8 mouse cellular contexts compared by ENCODE assay signal in genomic region chr5:115529742-115530446, GRCm38 (mm10). TPM values are rescaled to one million over a fixed set of nuclear protein-coding genes. Genes with fewer than 3 reads are reported as not detected.
DNase-seq lines count a peak whose midpoint lies in the region; ATAC-seq and TF ChIP-seq lines count a peak whose summit lies in the region.

No protein-coding gene starts in this region.

- peak overlapping the region; percentile 63 for H3K27ac ChIP-seq in thymus, adult 2 months (ENCODE audit: control insufficient read depth, insufficient read depth, low read length)
- peak overlapping the region; percentile 87 for H3K27ac ChIP-seq in limb, embryonic 15.5 days
- peak overlapping the region; percentile 74 for H3K27ac ChIP-seq in stomach, embryonic 14.5 days (ENCODE audit: low read length)

- TF ChIP-seq POLR2A in thymus, adult 2 months (IDR thresholded peaks at IDR 0.05; ENCODE audit: control insufficient read depth, extremely low read depth, insufficient read depth, low read length, poor library complexity) = no peak

- no peak for TF ChIP-seq CTCF in thymus, adult 2 months (IDR thresholded peaks at IDR 0.05; ENCODE audit: borderline replicate concordance, control insufficient read depth, extremely low read depth, insufficient read depth, low read length, poor library complexity)

- peak; percentile 76 for DNase-seq in cerebellum, adult 11-12 months
- no peak for DNase-seq in cerebellum, postnatal 4 days (ENCODE audit: low spot score in 2 of 2)
- no peak for DNase-seq in thymus, adult 2 months
- no peak for DNase-seq in thymus, adult 18-20 months
- no peak for DNase-seq in urinary bladder, postnatal 36 days (ENCODE audit: low spot score in 2 of 2)

- no peaks in the 10 kb centered on the region for H3K9me3 ChIP-seq in limb, embryonic 15.5 days
- H3K9me3 ChIP-seq in stomach, embryonic 14.5 days (ENCODE audit: control insufficient read depth, low read depth, low read length) = no peaks in the 10 kb centered on the region

- no peaks in the 10 kb centered on the region for H3K36me3 ChIP-seq in thymus, adult 2 months (ENCODE audit: control insufficient read depth, insufficient read depth, low read length)
- H3K36me3 ChIP-seq in limb, embryonic 15.5 days = peaks cover 6% of the 10 kb centered on the region; the same call in 1 of the 2 replicates
- no peaks in the 10 kb centered on the region for H3K36me3 ChIP-seq in stomach, embryonic 14.5 days (ENCODE audit: control insufficient read depth, insufficient read depth, low read length)

- WGBS in thymus, adult 2 months = 24% methylated on average over 7 of the region's 7 CpGs
- 57% methylated on average over 7 of the region's 7 CpGs for WGBS in limb, embryonic 15.5 days
- WGBS in stomach, embryonic 14.5 days = 49% methylated on average over 7 of the region's 7 CpGs

- peaks cover 69% of the 10 kb centered on the region for H3K4me1 ChIP-seq in thymus, adult 2 months (replicated peaks; ENCODE audit: control insufficient read depth, insufficient read depth, low read length)
- peaks cover 91% of the 10 kb centered on the region for H3K4me1 ChIP-seq in limb, embryonic 15.5 days
- peaks cover 65% of the 10 kb centered on the region for H3K4me1 ChIP-seq in stomach, embryonic 14.5 days (ENCODE audit: control insufficient read depth, insufficient read depth, low read length)

- ATAC-seq in limb, embryonic 15.5 days (ENCODE audit: insufficient number of reproducible peaks, low FRiP score, low TSS enrichment, low read depth) = no peak
- no peak for ATAC-seq in stomach, embryonic 14.5 days (ENCODE audit: insufficient number of reproducible peaks, insufficient read depth, low FRiP score, low read depth)
- no peak for ATAC-seq in frontal cortex, adult (ENCODE audit: low TSS enrichment)

- H3K27me3 ChIP-seq in thymus, adult 2 months (ENCODE audit: control insufficient read depth, insufficient read depth, low read length) = no peaks in the 10 kb centered on the region
- no peaks in the 10 kb centered on the region for H3K27me3 ChIP-seq in limb, embryonic 15.5 days
- no peaks in the 10 kb centered on the region for H3K27me3 ChIP-seq in stomach, embryonic 14.5 days (ENCODE audit: control insufficient read depth, insufficient read depth, low read length)

- H3K4me2 ChIP-seq in limb, embryonic 15.5 days = no peak overlapping the region
- H3K4me2 ChIP-seq in stomach, embryonic 14.5 days (replicated peaks; ENCODE audit: low read depth, low read length) = no peak overlapping the region

- H3K4me3 ChIP-seq in thymus, adult 2 months (ENCODE audit: control insufficient read depth, insufficient read depth, low read length) = no peak overlapping the region
- no peak overlapping the region for H3K4me3 ChIP-seq in limb, embryonic 15.5 days
- H3K4me3 ChIP-seq in stomach, embryonic 14.5 days (ENCODE audit: low read depth, low read length) = no peak overlapping the region

- H3K9ac ChIP-seq in limb, embryonic 15.5 days = no peak overlapping the region
- H3K9ac ChIP-seq in stomach, embryonic 14.5 days (replicated peaks; ENCODE audit: low read depth, low read length) = no peak overlapping the region

RNA-seq across cellular contexts. Expression of gene Pxn, which starts 23.4 kb away (rescaled TPM):
- 161 and 172 TPM in 2 replicates for polyA plus RNA-seq in thymus, adult 2 months (2012; rRNA removed)
- 52.6 and 55.7 TPM in 2 replicates for polyA plus RNA-seq in limb, embryonic 15.5 days (2015; fragmentation: Nextera tagmentation; extraction: Ambion mirVana)
- 15.9 and 17.7 TPM in 2 replicates for polyA plus RNA-seq in stomach, embryonic 14.5 days (2014; fragmentation: Nextera tagmentation; extraction: Ambion mirVana)

RNA-seq across cellular contexts. Expression of gene Rplp0, which starts 29.4 kb away (rescaled TPM):
- polyA plus RNA-seq in thymus, adult 2 months (2012; rRNA removed) = 3,356 and 3,688 TPM in 2 replicates
- polyA plus RNA-seq in limb, embryonic 15.5 days (2015; fragmentation: Nextera tagmentation; extraction: Ambion mirVana) = 1,505 and 1,752 TPM in 2 replicates
- 1,866 and 1,880 TPM in 2 replicates for polyA plus RNA-seq in stomach, embryonic 14.5 days (2014; fragmentation: Nextera tagmentation; extraction: Ambion mirVana)

RNA-seq across cellular contexts. Expression of gene Gcn1l1, which starts 35.2 kb away (rescaled TPM):
- 87.8 and 109 TPM in 2 replicates for polyA plus RNA-seq in thymus, adult 2 months (2012; rRNA removed)
- 32.9 and 36.3 TPM in 2 replicates for polyA plus RNA-seq in limb, embryonic 15.5 days (2015; fragmentation: Nextera tagmentation; extraction: Ambion mirVana)
- polyA plus RNA-seq in stomach, embryonic 14.5 days (2014; fragmentation: Nextera tagmentation; extraction: Ambion mirVana) = 42.3 TPM in 2 replicates

RNA-seq across cellular contexts. Expression of gene Sirt4, which starts 45.4 kb away (rescaled TPM):
- 47.2 and 48.6 TPM in 2 replicates for polyA plus RNA-seq in thymus, adult 2 months (2012; rRNA removed)
- 24.9 and 26.5 TPM in 2 replicates for polyA plus RNA-seq in limb, embryonic 15.5 days (2015; fragmentation: Nextera tagmentation; extraction: Ambion mirVana)
- polyA plus RNA-seq in stomach, embryonic 14.5 days (2014; fragmentation: Nextera tagmentation; extraction: Ambion mirVana) = 20.9 and 23.5 TPM in 2 replicates
